Mouse (Mus musculus) heart, postnatal 0 days (tissue): ENCODE data around the gene Pts. TPM values are rescaled to one million over a fixed set of nuclear protein-coding genes. Genes with fewer than 3 reads are reported as not detected.
A peak's percentile ranks its signal among the peaks of the same experiment; 100 is the strongest.

Experiments
- ATAC-seq: fragments of 200-750 bp; cut with Nextera tagmentation; 2 replicates; pipeline ENCODE4 v1.8.0; 2017; ENCODE audit warnings: low read depth, moderate number of reproducible peaks, moderate library complexity; ENCODE audit not compliant: insufficient read depth
- DNase-seq: peaks from one replicate; pipeline ENCODE4 v3.0.0-alpha.2; 2016; ENCODE audit warnings: low spot score
- H3K27ac ChIP-seq: fragments of 300-500 bp; sonication (generic); 2 replicates; pipeline ENCODE4 v1.5.1; 2014; ENCODE audit warnings: low read depth, mild to moderate bottlenecking
- H3K27me3 ChIP-seq: fragments of 300-500 bp; sonication (generic); 2 replicates; pipeline ENCODE4 v1.6.1; 2014; ENCODE audit warnings: low read length, mixed read lengths; ENCODE audit not compliant: control insufficient read depth, insufficient read depth
- H3K36me3 ChIP-seq: fragments of 300-500 bp; sonication (generic); replicated peaks from 2 replicates; pipeline ENCODE4 v1.6.1; 2014; ENCODE audit warnings: low read length, mixed read lengths; ENCODE audit not compliant: control insufficient read depth, insufficient read depth
- H3K4me1 ChIP-seq: fragments of 300-500 bp; sonication (generic); 2 replicates; pipeline ENCODE4 v1.6.1; 2014; ENCODE audit warnings: antibody characterized with exemption; ENCODE audit not compliant: control insufficient read depth, insufficient read depth
- H3K4me2 ChIP-seq: fragments of 300-500 bp; sonication (generic); 2 replicates; pipeline ENCODE4 v1.6.1; 2014; ENCODE audit warnings: low read depth, mild to moderate bottlenecking, low read length, moderate library complexity
- H3K4me3 ChIP-seq: fragments of 300-500 bp; sonication (generic); 2 replicates; pipeline ENCODE4 v1.5.1; 2014; ENCODE audit warnings: low read depth, low read length
- H3K9ac ChIP-seq: fragments of 300-500 bp; sonication (generic); replicated peaks from 2 replicates; pipeline ENCODE4 v1.6.1; 2014; ENCODE audit warnings: low read depth, low read length, mixed read lengths
- H3K9me3 ChIP-seq: fragments of 300-500 bp; sonication (generic); replicated peaks from 2 replicates; pipeline ENCODE4 v1.6.1; 2016; ENCODE audit warnings: low read length; ENCODE audit not compliant: control insufficient read depth
- CTCF ChIP-seq: IDR thresholded peaks from 2 replicates; pipeline ENCODE4 v1.5.1; 2016; ENCODE audit warnings: antibody characterized with exemption, control low read depth, low read depth
- EP300 ChIP-seq: IDR thresholded peaks from 2 replicates; pipeline ENCODE4 v1.6.1; 2016; ENCODE audit warnings: antibody characterized with exemption, low read depth
- WGBS: fragments of 180-500 bp; shearing (Covaris S2); extraction: QIAGEN DNeasy Blood & Tissue Kit; methylation state at CpG from one replicate; pipeline ENCODE4 v1.1.7; 2014; 5-methylcytosine and 5-hydroxymethylcytosine counted together
- polyA plus RNA-seq: library from polyadenylated mRNA; unstranded; fragments of >200 nt; fragmentation: Nextera tagmentation; extraction: Ambion mirVana; gene quantifications from 2 replicates; pipeline ENCODE4 v1.2.1, GENCODE M21; 2015
- total RNA-seq: library from RNA; depleted of rRNA; stranded (reverse); fragments of >200 nt; gene quantifications from 2 replicates; pipeline ENCODE4 v1.2.3, GENCODE M21; 2014; ENCODE audit warnings: low replicate concordance

Gene Pts
- total and polyA plus RNA-seq, 2 experiments from 2014 or later, result 29.7 to 93.1 TPM

- no peaks in the 10 kb centered on the region for H3K36me3 ChIP-seq
- no peak for TF ChIP-seq EP300
- TF ChIP-seq CTCF, result no peak
- ATAC-seq (no peak), DNase-seq (no peak)
- no peak overlapping the region; the same call in 1 of the 2 replicates for H3K4me2 ChIP-seq
- H3K9ac ChIP-seq, result no peak overlapping the region
- WGBS, result 26% methylated on average over 6 of the region's 6 CpGs
- no peak overlapping the region for H3K4me3 ChIP-seq
- no peak overlapping the region for H3K27ac ChIP-seq
- H3K4me1 ChIP-seq, result peaks cover 4% of the 10 kb centered on the region; the same call in 1 of the 2 replicates
- no peaks in the 10 kb centered on the region for H3K9me3 ChIP-seq
- H3K27me3 ChIP-seq, result no peaks in the 10 kb centered on the region
Observed at GRCm38 (mm10) chr9:50496151-50496505, 32.4 kb downstream of the Pts start.

DNA sequence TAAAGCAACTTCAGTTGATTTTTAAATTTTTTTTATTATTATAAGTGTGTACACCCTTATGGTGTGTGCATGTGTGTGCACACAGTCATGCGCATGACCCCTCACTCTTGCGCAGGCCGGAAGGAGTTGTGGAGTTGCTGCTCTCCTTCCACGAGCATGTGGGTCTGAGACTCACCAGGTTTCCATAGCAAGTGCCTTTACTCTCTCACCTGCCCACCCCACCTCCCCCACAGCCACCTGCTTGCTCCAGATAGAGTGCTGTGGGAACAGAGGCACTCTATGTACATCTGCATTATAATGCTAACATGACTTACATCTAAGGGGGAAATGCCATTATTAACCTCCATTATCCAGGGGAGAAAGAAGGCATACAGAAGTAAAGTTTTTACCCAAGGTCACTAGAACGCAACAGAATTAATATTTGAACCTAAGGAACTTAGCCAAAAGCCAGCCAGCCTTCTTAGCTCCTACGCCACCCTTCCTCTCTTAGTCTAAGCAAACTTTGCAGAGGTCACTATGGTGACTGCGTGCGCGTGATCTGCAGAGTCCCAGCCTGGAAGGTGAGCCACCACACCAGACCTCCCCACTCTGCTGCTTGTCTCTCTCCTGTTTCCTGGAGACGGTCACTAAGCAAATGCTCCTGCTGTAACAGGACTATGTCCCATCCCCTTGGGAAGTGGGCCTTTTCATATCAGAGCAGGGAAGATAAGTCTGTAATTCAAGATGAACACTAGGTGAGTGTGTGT lies 32.9 kb downstream of the Pts start:
- WGBS, result 59% methylated on average over 10 of the region's 10 CpGs
- no peaks in the 10 kb centered on the region for H3K9me3 ChIP-seq
- H3K4me1 ChIP-seq, result 0 out of 2 replicates have a peak, but pooled peaks cover 4% of the 10 kb centered on the region
- no peak overlapping the region for H3K9ac ChIP-seq
- no peak for TF ChIP-seq EP300
- TF ChIP-seq CTCF, result no peak
- H3K36me3 ChIP-seq, result no peaks in the 10 kb centered on the region
- DNase-seq, result peak; percentile 18
- H3K4me2 ChIP-seq, result no peak overlapping the region; the same call in 1 of the 2 replicates
- ATAC-seq, result peak; percentile 53; the same call in 1 of the 2 replicates
- no peaks in the 10 kb centered on the region for H3K27me3 ChIP-seq
- H3K4me3 ChIP-seq, result no peak overlapping the region
- no peak overlapping the region for H3K27ac ChIP-seq

DNA sequence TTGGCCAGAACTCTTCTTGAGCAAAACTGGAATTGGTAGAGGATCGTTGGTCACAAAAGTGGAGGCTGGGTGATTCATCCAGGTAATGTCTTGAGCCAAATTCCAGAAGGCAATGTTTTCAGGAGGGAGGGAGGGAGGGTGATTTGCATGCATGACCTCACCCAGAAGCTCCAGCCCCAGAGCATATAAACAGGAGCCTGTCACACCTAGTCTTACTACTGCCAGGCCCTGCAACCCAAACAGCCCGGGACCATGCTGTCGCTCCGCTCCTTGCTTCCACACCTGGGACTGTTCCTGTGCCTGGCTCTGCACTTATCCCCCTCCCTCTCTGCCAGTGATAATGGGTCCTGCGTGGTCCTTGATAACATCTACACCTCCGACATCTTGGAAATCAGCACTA lies 34.2 kb downstream of the Pts start, which contains the start of gene Plet1:
Gene Plet1, plus strand, starts transcription at position 215 of the 400 bp plus-strand sequence.
- TF ChIP-seq EP300 (no peak), CTCF (no peak)
- H3K4me1 ChIP-seq, result 0 out of 2 replicates have a peak, but pooled peaks cover 4% of the 10 kb centered on the region
- no peak for ATAC-seq

GRCm38 (mm10) chr9:50493777-50494176 lies 34.7 kb downstream of the Pts start:
- 0 out of 2 replicates have a peak, but pooled peaks cover 4% of the 10 kb centered on the region for H3K4me1 ChIP-seq
- H3K4me2 ChIP-seq, result no peak overlapping the region
- no peaks in the 10 kb centered on the region for H3K27me3 ChIP-seq
- H3K27ac ChIP-seq, result no peak overlapping the region
- H3K9me3 ChIP-seq, result no peaks in the 10 kb centered on the region
- no peak for DNase-seq
- TF ChIP-seq CTCF (no peak), EP300 (no peak)
- H3K36me3 ChIP-seq, result no peaks in the 10 kb centered on the region
- 72% methylated on average over 2 of the region's 2 CpGs for WGBS
- no peak for ATAC-seq
- H3K9ac ChIP-seq, result no peak overlapping the region
- H3K4me3 ChIP-seq, result no peak overlapping the region

More for the DNA sequence above, 34.2 kb downstream of the Pts start, which contains the start of gene Plet1:
- no peak within 1 kb of the TSS for H3K9ac ChIP-seq
- H3K27ac ChIP-seq, result no peak within 1 kb of the TSS
- no peaks in the 10 kb centered on the region for H3K36me3 ChIP-seq
- 82% methylated on average over 6 of the region's 6 CpGs for WGBS
- no peaks in the 10 kb centered on the region for H3K9me3 ChIP-seq
- no peak for DNase-seq
- no peak within 1 kb of the TSS for H3K4me2 ChIP-seq
- H3K4me3 ChIP-seq, result no peak within 1 kb of the TSS
- H3K27me3 ChIP-seq, result no peaks in the 10 kb centered on the region

- H3K27me3 ChIP-seq, result no peaks in the 10 kb centered on the region
- H3K4me1 ChIP-seq, result 0 out of 2 replicates have a peak, but pooled peaks cover 4% of the 10 kb centered on the region
- no peak overlapping the region for H3K4me2 ChIP-seq
- TF ChIP-seq CTCF (no peak), EP300 (no peak)
- H3K9ac ChIP-seq, result no peak overlapping the region
- no peak for DNase-seq
- ATAC-seq, result no peak
- no peak overlapping the region for H3K4me3 ChIP-seq
- no peak overlapping the region for H3K27ac ChIP-seq
- H3K36me3 ChIP-seq, result no peaks in the 10 kb centered on the region
- no peaks in the 10 kb centered on the region for H3K9me3 ChIP-seq
- 61% methylated on average over 2 of the region's 2 CpGs for WGBS
Observed at GRCm38 (mm10) chr9:50491531-50492045, 36.9 kb downstream of the Pts start.
